Mouse (Mus musculus): ENCODE measurements around the gene Gm7138. TPM values are rescaled to one million over a fixed set of nuclear protein-coding genes. Genes with fewer than 3 reads are reported as not detected.
A peak's percentile ranks its signal among the peaks of the same experiment; 100 is the strongest.
"Not testable (repeated sequence)": the region's sequence is repeated elsewhere in the genome, so short reads cannot be mapped to it uniquely, and the experiment has no call there.

Gene Gm7138
- total RNA-seq, 2 experiments from 2014 or later: not detected

DNA sequence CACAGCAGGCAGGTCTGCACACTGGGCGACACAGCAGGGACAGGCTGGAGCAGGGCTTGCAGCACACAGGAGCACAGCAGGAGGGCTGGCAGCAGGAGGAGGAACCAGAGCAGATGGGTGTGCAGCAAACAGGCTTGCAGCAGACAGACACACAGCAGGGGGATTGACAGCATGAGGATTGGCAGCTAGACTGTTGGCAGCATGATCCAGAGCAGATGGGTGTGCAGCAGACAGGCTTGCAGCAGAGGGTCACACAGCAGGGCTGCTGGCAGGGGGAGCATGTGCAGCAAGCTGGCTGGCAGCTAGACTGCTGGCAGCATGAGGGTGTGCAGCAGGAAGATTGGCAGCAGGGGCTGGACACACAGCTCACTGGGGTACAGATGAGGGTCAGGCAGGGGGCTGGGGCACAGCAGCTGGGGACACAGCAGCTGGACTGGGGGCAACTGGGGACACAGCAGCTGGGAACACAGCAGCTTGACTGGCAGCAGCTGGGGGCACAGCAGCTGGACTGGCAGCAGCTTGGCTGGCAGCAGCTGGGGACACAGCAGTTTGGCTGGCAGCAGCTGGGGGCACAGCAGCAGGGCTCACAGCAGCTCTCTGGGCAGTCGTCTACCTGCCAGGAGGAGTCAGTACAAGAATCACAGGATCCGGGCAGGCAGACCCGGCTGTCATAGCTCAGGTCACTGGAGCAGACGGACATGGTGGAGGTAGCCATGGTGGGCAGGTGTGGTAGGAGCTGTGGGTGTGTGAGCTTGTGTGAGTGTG, 34.6 kb downstream of the Gm7138 start, which contains the start of gene Gm18596:
TSS of gene Gm18596 (minus strand) at position 715 of the 765 bp plus-strand sequence.
- not testable (repeated sequence) for DNase-seq

DNA sequence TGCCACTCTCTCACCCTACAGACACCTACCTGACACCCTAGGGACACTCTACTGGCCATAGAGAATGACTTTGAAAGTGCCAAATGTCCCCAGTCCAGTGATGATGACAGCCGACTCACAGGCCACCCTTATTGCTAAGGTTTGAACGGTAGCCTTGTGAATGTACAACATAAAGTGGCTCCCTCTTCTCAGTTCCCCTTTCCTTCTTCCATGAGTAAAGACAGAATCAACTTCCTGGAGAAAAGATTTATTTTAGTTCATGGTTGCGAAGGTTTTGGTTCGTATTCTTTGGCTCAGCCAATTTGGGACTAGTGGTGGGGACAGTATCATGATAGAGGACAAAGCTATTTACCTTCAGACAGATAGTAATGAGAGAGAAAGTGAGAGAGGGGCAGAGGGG, 37.8 kb downstream of the Gm7138 start:
- DNase-seq: no peak

DNA sequence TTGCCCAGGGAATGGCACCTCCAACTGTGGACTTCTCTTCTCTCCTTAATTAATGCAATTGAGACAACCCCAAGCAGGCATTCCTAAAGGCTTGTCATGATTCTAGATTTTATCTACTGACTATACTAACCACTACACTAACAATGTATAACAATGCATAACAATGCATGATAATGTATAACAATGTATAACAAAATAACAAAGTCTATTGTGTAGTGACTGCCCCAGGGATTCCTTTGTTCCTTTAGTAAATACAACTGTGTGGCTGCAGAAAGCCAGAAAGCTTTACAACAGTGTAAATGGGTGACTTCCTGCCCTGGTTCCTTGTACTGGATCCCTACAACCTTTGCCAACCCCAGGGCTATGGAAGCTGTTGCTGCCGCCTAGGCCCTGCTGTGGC, 40.8 kb downstream of the Gm7138 start:
- DNase-seq: no peak

DNA sequence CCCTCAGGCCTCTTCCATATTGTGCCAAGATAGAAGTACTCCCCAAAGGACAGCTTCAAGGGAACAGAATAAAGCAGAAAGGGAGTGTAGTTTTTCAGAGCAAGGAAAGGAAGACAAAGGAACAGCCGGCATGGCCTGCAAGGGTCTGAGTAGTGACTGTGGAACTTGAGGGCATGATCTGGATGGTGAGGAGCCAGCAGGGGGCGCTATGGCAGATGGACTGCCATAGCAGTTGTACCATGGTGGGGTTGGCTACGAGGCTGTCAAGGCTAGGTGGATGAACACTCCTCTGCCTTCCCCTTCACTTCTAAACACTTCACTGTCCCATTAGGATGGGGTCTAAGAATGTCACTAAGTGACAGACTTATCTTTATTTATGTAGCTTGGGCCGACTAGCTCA, 47.5 kb downstream of the Gm7138 start:
- peak; percentile 34 for DNase-seq

DNA sequence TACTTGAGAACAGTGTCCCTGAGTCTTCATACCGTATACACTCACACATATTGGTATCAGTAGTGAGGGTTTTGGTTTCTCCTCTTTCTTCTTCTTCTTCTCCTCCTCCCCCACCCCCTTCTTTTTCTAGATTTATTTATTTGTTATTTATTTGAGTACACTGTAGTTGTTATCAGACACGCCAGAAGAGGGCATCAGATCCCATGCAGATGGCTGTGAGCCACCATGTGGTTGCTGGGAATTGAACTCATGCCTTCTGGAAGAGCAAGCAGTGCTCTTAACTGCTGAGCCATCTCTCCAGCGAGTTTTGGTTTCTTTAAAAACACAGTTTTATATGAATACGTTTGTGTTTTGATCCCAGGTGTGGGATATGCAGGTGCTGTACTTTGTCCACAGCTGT, 48.5 kb downstream of the Gm7138 start:
- no peak for DNase-seq

Other genes starting within 250 kb of the Gm7138 start
- 1 to 10 TPM; 8.1 to 9.2 TPM for gene Itgb2, start 246.7 kb downstream of the Gm7138 start, total RNA-seq (2021)
- 100 to 1,000 TPM; 160 to 178 TPM for gene Pttg1ip, start 195.2 kb downstream of the Gm7138 start, total RNA-seq (2021)
- gene Sumo3, start 170.8 kb downstream of the Gm7138 start, total RNA-seq (2021): 100 to 1,000 TPM; 119 to 125 TPM
- gene Gm49325, start 170.7 kb downstream of the Gm7138 start, total RNA-seq (2021): 10 to 100 TPM; 22.3 to 30.4 TPM
- 10 to 100 TPM; 44.4 to 46.1 TPM for gene Ube2g2, start 154.7 kb downstream of the Gm7138 start, total RNA-seq (2021)
- gene Tspear, start 90.4 kb downstream of the Gm7138 start, total RNA-seq (2021): under 1 TPM; 0.27 to 0.64 TPM
- gene Gm19402, start 86.2 kb downstream of the Gm7138 start, total RNA-seq (2021): not detected
- gene Gm9508, start 79.7 kb downstream of the Gm7138 start, total RNA-seq (2021): not detected
- gene Gm10272, start 70.3 kb downstream of the Gm7138 start, total RNA-seq (2021): not detected
- not detected for gene Gm10024, start 65.5 kb downstream of the Gm7138 start, total RNA-seq (2021)
- not detected for gene Gm10142, start 61.1 kb downstream of the Gm7138 start, total RNA-seq (2021)
- not detected for gene Krtap12-1, start 56.3 kb downstream of the Gm7138 start, total RNA-seq (2021)
- not detected for gene Gm10100, start 50.5 kb downstream of the Gm7138 start, total RNA-seq (2021)
- not detected for gene Gm18596, start 34.3 kb downstream of the Gm7138 start, total RNA-seq (2021)
- not detected for gene Gm9736, start 25.6 kb downstream of the Gm7138 start, total RNA-seq (2021)
- gene Gm3233, start 17.3 kb downstream of the Gm7138 start, total RNA-seq (2021): not detected
- not detected for gene Gm3238, start 5.6 kb downstream of the Gm7138 start, total RNA-seq (2021)
- gene Gm3250, start 5.6 kb upstream of the Gm7138 start, total RNA-seq (2021): not detected
- gene Gm7137, start 11.3 kb upstream of the Gm7138 start, total RNA-seq (2021): not detected
- gene Gm9639, start 18.1 kb upstream of the Gm7138 start, total RNA-seq (2021): not detected
- gene Gm19668, start 22.2 kb upstream of the Gm7138 start, total RNA-seq (2021): not detected
- not detected for gene Gm9507, start 34.9 kb upstream of the Gm7138 start, total RNA-seq (2021)
- gene Gm2696, start 37.7 kb upstream of the Gm7138 start, total RNA-seq (2021): not detected
- not detected for gene Krtap10-4, start 50.2 kb upstream of the Gm7138 start, total RNA-seq (2021)
- not detected for gene Krtap10-10, start 59.0 kb upstream of the Gm7138 start, total RNA-seq (2021)
- not detected for gene Gm36176, start 69.9 kb upstream of the Gm7138 start, total RNA-seq (2021)
- gene Gm10318, start 75.9 kb upstream of the Gm7138 start, total RNA-seq (2021): not detected
- not detected for gene Gm3285, start 85.0 kb upstream of the Gm7138 start, total RNA-seq (2021)
- 10 to 100 TPM; 12.1 to 16.7 TPM for gene Lrrc3, start 125.6 kb upstream of the Gm7138 start, total RNA-seq (2021)
- 1 to 10 TPM; 2.3 to 2.8 TPM for gene Trpm2, start 193.6 kb upstream of the Gm7138 start, total RNA-seq (2021)
- gene 1810043G02Rik, start 201.6 kb upstream of the Gm7138 start, total RNA-seq (2021): 10 to 100 TPM; 15.7 to 21.4 TPM
- gene Pfkl, start 233.1 kb upstream of the Gm7138 start, total RNA-seq (2021): 100 to 1,000 TPM; 142 to 172 TPM

Data from adrenal gland, postnatal 10 days (tissue).